Mouse (Mus musculus): ENCODE results near the gene Hsd17b13.

DNA sequence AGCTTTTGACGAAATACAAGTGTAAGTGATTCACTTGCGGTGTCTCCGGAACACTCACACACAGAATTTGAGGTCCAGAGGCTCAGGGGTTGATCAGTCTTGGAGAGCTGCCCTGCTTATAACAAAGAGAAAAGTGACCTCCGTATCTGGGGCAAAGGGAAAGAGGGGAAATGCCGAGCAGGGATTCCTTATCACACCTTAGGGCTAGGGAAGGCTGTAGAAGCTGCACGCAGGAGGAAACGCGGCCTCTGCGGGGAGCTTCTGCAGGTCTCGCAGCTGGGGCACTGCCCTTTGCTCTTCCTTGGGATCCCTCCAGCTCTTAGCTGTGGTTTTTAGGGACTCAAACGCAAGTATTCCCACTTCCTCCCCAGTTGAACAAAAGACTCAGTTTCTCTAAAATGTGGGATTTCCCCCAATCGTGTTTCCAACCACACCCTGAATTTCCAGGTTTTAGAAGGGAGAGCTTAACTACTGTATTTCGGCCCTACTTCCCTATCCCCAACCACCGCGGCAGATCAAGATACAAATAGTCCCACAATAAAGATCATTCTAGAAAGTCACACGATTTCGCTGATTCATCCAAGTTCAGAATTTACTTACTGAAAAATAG, 48.1 kb upstream of the Hsd17b13 start:
- no peak for TF ChIP-seq EP300 (IDR thresholded peaks at IDR 0.05; ENCODE audit: low read depth)
- no peak for TF ChIP-seq CTCF (IDR thresholded peaks at IDR 0.05; ENCODE audit: low read depth)
